Mouse (Mus musculus) cerebellum, adult 18-20 months (tissue): ENCODE results near the gene Mef2c.

Experiments
- DNase-seq, 2 experiments: peaks; one replicate each; pipeline ENCODE4 v3.0.0; 2021

The Mef2c gene

DNA sequence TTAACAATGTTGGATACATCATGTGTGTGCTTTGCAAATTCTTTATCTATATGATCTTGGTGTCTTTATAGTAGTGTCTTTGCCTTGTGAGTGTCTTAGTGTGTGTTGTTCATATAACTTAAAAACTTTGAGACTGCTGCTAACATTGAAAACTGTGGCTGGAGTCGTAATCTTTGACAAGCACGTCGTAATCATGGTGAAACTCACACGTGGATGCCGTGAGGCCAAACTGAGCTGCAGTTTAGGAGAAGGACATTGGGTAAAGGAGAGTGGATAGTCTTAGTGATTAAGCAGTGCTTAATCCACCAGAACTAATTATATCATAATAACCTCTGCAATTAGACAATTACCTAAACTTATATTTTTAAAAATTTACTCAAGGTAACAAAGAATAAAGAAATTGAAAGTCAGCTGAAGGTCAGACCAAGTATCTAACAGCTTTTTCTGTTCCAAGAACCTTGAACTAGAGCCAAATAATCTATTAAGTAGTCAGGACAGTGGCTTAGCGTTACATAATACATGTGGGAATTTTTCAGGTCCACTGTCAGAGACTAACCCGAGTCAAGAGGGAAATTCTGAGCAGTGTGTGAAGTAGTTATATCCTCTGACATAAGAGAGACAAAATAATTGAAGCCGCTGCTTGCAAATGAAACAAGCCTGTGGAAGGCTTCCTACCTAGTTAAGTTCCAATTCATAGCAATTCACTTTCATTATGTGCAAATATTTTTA, 70.2 kb downstream of the Mef2c start:
- no peak for DNase-seq

- DNase-seq, result no peak
Measured at GRCm38 (mm10) chr13:83574866-83575265, 71.0 kb downstream of the Mef2c start.

DNA sequence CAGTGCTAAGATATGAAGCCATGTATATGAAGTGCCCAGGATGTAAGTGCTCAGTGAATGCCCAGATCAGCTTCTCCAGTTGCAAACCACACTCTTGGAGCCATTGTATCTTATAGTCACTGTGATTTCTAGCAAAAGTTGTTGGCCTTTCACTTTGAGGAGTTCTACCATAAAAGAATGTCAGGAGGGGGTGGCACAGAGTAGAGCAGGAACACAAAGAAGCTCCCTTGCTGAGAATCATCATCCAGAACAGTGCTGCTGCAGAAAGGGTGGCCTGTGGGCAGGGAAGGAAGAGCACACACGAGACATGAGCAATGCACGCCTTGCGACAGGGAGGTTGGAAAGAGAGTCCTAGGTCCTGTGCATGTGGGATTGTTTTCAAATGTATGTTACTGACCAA, 75.6 kb downstream of the Mef2c start:
- no peak for DNase-seq

DNA sequence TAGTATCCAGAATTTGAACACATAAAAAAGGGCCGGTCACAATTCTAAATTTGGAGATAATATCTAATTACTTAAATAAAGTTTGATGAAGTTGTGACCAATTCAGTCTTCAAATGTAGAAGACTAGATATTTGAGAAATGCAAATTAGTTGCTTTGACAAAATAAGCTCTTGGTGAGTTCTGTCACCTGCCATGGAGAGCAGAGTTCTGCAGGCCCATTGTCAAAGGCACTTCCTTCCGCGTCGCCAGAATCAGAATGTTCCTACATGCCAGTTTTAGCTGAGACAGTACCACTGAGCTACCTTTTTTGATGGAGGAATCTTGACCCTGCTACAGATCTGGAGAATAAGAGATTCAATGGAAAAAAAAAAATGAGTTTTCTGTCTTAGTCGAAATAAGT, 77.0 kb downstream of the Mef2c start:
- DNase-seq, result no peak

- no peak for DNase-seq
Measured at GRCm38 (mm10) chr13:83582564-83582963, 78.7 kb downstream of the Mef2c start.

GRCm38 (mm10) chr13:83583881-83584280, 80.0 kb downstream of the Mef2c start:
- DNase-seq, result no peak

DNA sequence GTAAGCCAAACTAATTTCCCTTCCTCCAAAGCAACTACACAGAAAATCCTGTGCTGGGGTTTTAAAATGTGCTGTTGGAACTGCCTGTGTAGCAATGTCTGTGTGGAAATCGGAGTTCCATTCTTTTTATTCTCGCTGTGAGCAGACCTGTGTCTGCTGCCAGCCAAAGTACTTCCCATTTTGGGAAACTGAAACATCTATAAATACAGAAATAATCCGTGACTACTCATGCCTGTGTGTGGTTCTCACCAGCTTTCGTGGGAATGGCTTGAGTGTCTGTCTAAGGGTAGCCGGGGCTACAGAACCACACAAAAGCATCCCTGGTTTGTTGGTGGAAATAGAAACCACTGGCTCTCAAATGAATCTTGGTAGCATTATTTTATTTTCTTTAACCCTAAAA, 81.5 kb downstream of the Mef2c start:
- no peak for DNase-seq

DNA sequence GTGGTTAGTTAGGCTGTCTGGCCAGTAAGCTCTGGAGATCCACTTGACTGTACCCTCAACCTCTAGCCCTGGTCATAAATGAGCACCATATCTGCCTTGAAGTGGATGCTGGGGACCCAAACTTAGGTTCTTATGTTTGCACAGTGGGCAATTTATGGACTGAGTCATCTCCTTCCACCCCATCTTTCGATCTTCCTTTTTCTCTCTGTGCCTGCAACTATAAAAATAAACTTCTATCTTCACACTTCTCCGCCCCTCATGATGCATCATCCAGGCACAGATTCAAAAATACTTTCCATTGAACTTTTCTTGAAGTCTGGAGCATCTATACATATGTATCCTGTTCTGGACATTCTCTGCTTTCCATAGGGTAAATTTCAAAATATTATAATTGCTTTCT, 84.4 kb downstream of the Mef2c start:
- no peak for DNase-seq

GRCm38 (mm10) chr13:83590886-83591285, 87.1 kb downstream of the Mef2c start:
- DNase-seq, result no peak

DNA sequence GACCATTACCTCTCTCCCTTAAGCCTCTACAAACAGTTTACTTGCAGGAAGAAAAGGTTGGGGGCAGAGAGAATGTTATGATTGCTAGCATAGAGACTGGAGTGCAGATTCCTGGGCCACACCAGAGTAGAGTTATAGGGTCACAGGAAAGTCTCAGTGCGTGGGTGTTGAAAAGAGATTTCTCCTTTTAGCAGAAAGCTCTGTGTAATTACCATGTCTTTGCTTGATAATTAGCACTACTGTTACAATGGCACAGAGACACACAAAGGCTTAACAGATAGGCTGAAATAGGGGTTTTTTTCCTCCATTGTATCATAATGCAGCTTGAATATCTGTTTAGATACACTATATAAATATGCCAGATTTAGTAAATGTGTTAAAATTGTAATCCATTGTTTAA, 91.6 kb downstream of the Mef2c start:
- DNase-seq, result no peak

- DNase-seq, result no peak
Measured at GRCm38 (mm10) chr13:83596989-83597738, 93.3 kb downstream of the Mef2c start.

GRCm38 (mm10) chr13:83597739-83598210, 93.9 kb downstream of the Mef2c start:
- no peak for DNase-seq

- no peak for DNase-seq
Measured at GRCm38 (mm10) chr13:83600301-83600700, 96.5 kb downstream of the Mef2c start.

- no peak for DNase-seq
Measured at GRCm38 (mm10) chr13:83601741-83602140, 97.9 kb downstream of the Mef2c start.

- peak; percentile 17 to 34 for DNase-seq
Measured at GRCm38 (mm10) chr13:83603373-83604265, 99.8 kb downstream of the Mef2c start.

DNA sequence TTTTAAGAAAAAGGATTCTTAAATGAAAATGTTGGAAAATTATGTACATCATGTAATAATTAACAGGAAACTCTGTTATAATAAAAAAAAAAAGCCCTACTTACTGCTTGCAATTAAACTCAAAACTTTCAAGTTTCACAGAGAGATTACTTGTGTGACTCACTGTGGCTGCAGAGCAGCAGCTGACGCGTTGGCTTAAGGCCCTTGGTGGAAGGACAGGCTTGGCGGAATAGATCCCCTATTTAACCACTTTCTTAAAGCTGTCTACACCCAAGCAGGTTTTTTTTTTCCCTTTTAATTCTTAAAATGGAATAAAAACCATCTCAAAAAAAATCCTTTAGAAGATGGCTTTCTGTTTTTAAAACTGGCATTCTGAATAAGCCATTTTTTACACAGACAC, 100.5 kb downstream of the Mef2c start:
- DNase-seq, result peak in 1 of 2 experiments; percentile 32

DNA sequence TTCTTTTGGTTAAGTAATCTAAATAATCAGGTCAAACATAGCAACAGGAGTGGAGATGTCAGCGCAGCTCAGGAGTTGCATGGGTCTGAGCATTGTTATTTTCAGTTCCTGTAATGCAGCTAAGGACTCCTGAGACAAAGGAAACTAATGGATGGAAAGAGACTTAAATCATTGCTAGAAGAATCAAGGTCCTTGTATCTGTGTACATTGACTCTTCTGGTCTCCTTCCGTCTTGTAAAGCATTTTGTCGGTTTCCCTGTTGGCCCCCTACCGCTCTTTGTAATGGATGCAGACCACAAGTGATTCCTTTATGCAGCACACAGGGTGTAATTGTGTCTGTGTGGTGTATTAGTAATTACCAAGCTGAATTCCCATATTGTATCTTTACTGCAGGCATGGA, 101.0 kb downstream of the Mef2c start:
- no peak for DNase-seq

GRCm38 (mm10) chr13:83607883-83608581, 104.2 kb downstream of the Mef2c start:
- DNase-seq, result no peak

DNA sequence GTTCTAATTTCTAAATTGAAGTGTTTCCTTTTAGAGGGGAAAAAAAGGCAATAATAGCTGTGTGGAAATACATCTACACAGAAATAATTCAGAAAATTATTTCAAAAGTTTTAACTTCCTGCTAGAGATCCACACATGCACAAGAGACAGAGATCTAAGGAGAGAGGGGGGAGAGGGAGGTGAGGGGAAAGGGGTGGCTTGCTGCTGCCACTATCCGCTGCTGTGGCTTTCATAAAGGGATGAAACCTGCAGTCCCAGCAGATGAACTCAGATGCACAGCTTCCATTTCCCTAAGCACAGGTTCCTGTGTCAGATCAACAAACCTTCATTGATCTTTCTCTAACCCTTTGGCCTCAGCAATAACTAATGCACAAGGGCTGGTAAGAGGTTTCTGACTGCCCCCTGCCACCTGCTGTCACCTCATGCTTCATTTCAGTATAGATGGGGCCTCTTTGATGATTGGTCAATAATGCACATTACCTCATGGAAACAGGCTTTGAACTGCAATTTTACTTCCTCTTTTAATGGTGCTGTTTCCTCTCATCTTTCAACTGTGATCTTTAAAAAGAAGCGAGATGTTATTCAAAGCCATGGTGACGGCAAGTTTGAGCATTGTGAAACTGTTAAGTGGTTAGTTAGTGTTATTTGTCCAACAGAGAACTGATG, 105.2 kb downstream of the Mef2c start:
- no peak for DNase-seq

DNA sequence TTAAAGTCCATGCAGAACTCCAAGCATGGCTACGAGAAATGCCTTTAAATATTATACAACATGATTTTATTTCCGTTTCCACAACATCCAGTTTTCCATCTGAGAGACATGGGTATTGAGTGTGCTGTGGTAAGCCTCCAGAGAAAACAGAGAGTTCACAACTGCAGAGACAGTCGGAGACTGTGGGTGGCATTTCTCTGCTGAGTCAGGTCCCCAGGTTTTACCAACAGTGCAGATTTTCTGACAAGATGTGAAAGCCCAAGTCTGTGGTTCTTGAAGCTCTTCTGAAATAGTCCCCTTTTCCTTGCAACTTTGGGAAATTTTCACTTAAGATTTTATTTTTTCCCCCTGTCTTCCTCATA, 105.7 kb downstream of the Mef2c start:
- DNase-seq, result no peak

DNA sequence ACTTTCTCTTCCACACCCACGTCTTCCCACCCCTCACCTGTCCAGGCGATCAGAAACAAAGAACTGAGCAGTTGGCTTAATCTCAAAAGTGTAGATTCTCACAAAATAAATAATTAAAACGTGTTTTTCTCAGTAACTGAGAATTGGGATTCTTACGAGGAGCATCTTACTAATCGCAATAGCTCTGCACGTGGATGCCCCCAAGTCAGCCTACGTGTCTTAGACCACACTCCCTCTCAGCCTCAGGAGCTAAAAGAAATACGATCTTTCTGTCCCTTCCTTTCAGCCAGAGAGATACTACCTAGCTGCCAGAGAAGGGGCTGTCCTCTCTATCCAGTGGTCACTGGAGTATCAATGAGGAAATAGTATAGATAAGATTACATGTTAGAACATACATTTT, 106.3 kb downstream of the Mef2c start:
- DNase-seq, result no peak

GRCm38 (mm10) chr13:83612195-83612594, 108.4 kb downstream of the Mef2c start:
- DNase-seq, result no peak
